9 mouse cellular contexts compared by ENCODE assay signal in the genomic region with DNA sequence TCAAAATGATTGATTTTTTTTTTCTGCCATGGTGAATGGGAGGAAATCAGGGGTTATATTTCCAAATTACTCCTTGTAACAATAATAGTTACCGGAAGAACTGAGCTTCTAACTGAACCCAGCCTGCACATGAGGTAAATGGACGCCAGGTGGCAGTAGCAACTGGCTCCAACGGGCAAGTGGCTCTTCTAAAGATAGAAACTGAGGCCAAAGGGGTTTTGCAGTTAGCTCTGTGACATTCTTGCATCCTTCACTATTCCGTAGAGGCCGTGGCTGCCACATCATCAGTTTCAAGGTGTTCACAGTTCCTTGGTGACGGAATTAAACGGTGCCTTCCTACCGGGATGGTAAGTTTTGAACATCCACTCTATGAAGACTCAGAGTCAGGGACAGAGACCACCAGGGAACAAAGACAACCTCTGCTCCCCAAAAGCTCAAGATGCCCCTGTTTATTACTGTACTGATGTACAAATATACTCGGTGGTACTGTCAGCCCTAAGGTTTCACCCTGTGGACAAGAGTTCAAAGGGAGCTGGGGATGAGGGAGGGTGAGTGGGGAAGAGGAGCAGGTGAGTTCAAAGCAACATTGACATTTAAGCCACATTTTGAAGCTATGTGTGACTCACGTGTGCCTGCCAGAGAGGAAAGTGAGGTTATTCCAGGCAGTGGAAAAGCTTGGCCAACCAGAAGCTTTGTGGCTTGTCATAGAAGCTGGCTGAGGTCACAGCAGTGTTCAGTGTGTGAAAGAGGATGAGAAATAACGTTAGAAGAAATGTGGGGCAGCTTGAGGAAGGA.
DNase-seq lines count a peak whose midpoint lies in the region; ATAC-seq lines count a peak whose summit lies in the region.
"Had no signal": no experiment of that assay in that cellular context is flagged by ENCODE, and none has a peak within 500 bp of the region (broad histone marks: within the 10 kb centered on the region; RNA-seq: fewer than 3 reads in every experiment).

No protein-coding gene starts in this region.

- no peaks in the 10 kb centered on the region for H3K36me3 ChIP-seq in hindbrain, embryonic 11.5 days (ENCODE audit: control insufficient read depth, insufficient read depth, low read length)
- H3K36me3 ChIP-seq in hindbrain, embryonic 13.5 days = no peaks in the 10 kb centered on the region
- no peaks in the 10 kb centered on the region for H3K36me3 ChIP-seq in megakaryocyte, embryonic 14.5 days (replicated peaks; ENCODE audit: low read length)
- H3K36me3 ChIP-seq: embryonic facial prominence, embryonic 15.5 days had no signal

- H3K4me2 ChIP-seq in hindbrain, embryonic 11.5 days (replicated peaks; ENCODE audit: low read depth, low read length) = no peak overlapping the region
- no peak overlapping the region for H3K4me2 ChIP-seq in hindbrain, embryonic 13.5 days
- H3K4me2 ChIP-seq: embryonic facial prominence, embryonic 15.5 days had no signal

- no peak overlapping the region for H3K9ac ChIP-seq in hindbrain, embryonic 11.5 days (ENCODE audit: low read depth, low read length)
- H3K9ac ChIP-seq in hindbrain, embryonic 13.5 days = no peak overlapping the region
- H3K9ac ChIP-seq: embryonic facial prominence, embryonic 15.5 days had no signal

- intact Hi-C loops in gastrocnemius, postnatal 36 days (cut with DNase I) = loop anchor here (2.0 to 5.0 kb wide), 2 partner anchors 231 to 420 kb away; no protein-coding TSS in a partner anchor

- peak; percentile 69 for DNase-seq in hindbrain, embryonic 11.5 days (ENCODE audit: low spot score)
- peak; percentile 54 for DNase-seq in ES-CJ7 (ENCODE audit: low read depth, low spot score)
- DNase-seq in c-Kit-positive CD71-positive TER-119-positive erythroid progenitor cells, embryonic 14.5 days (ENCODE audit: low spot score) = peak; percentile 78
- peak; percentile 24 to 31 for DNase-seq in gastrocnemius, postnatal 36 days
- DNase-seq in left cerebral cortex, adult 18-20 months (ENCODE audit: low spot score in 2 of 2) = peak; percentile 28 to 56
- DNase-seq in testis, postnatal 10 days (ENCODE audit: low spot score) = peak; percentile 61

- H3K27ac ChIP-seq in hindbrain, embryonic 11.5 days (ENCODE audit: low read depth, low read length) = no peak overlapping the region
- H3K27ac ChIP-seq in hindbrain, embryonic 13.5 days = no peak overlapping the region
- H3K27ac ChIP-seq: embryonic facial prominence, embryonic 15.5 days had no signal

- H3K27me3 ChIP-seq in hindbrain, embryonic 11.5 days (ENCODE audit: control insufficient read depth, insufficient read depth, low read length) = no peaks in the 10 kb centered on the region
- no peaks in the 10 kb centered on the region for H3K27me3 ChIP-seq in hindbrain, embryonic 13.5 days
- H3K27me3 ChIP-seq in megakaryocyte, embryonic 14.5 days (replicated peaks) = peaks cover 2% of the 10 kb centered on the region
- H3K27me3 ChIP-seq: embryonic facial prominence, embryonic 15.5 days had no signal

- H3K4me3 ChIP-seq in hindbrain, embryonic 11.5 days (ENCODE audit: low read depth, low read length) = no peak overlapping the region
- no peak overlapping the region for H3K4me3 ChIP-seq in hindbrain, embryonic 13.5 days
- peak overlapping the region; percentile 75 for H3K4me3 ChIP-seq in megakaryocyte, embryonic 14.5 days (replicated peaks)
- H3K4me3 ChIP-seq: embryonic facial prominence, embryonic 15.5 days had no signal

- H3K9me3 ChIP-seq in hindbrain, embryonic 11.5 days (ENCODE audit: control insufficient read depth, low read length) = no peaks in the 10 kb centered on the region
- H3K9me3 ChIP-seq in hindbrain, embryonic 13.5 days = no peaks in the 10 kb centered on the region
- no peaks in the 10 kb centered on the region for H3K9me3 ChIP-seq in megakaryocyte, embryonic 14.5 days
- H3K9me3 ChIP-seq: embryonic facial prominence, embryonic 15.5 days had no signal

- peak; percentile 17; the same call in 1 of the 2 replicates for ATAC-seq in hindbrain, embryonic 11.5 days (ENCODE audit: low FRiP score)
- no peak for ATAC-seq in hindbrain, embryonic 13.5 days (ENCODE audit: low FRiP score)

- H3K4me1 ChIP-seq in hindbrain, embryonic 11.5 days (replicated peaks; ENCODE audit: control insufficient read depth, insufficient read depth, low read length) = no peaks in the 10 kb centered on the region
- H3K4me1 ChIP-seq in hindbrain, embryonic 13.5 days (replicated peaks) = no peaks in the 10 kb centered on the region
- H3K4me1 ChIP-seq in megakaryocyte, embryonic 14.5 days = peaks cover 44% of the 10 kb centered on the region
- H3K4me1 ChIP-seq: embryonic facial prominence, embryonic 15.5 days had no signal

- 49% methylated on average over 11 of the region's 11 CpGs for WGBS in hindbrain, embryonic 11.5 days
- WGBS in hindbrain, embryonic 13.5 days = 47% methylated on average over 11 of the region's 11 CpGs

Comparison
In these comparisons a context has a peak if more than half of its experiments do, and no peak if none do; other contexts are left out.
1. DNase-seq: peak in every context shown above with its lines; median percentile 78 in c-Kit-positive CD71-positive TER-119-positive erythroid progenitor cells, embryonic 14.5 days; 69 in hindbrain, embryonic 11.5 days; 61 in testis, postnatal 10 days; 54 in ES-CJ7; 42 in left cerebral cortex, adult 18-20 months; 28 in gastrocnemius, postnatal 36 days.